Mouse (Mus musculus) embryonic facial prominence, embryonic 13.5 days (tissue): ENCODE data around the gene Zkscan3. TPM values are rescaled to one million over a fixed set of nuclear protein-coding genes. Genes with fewer than 3 reads are reported as not detected.

Source experiments
- ATAC-seq: fragments of 200-750 bp; cut with Nextera tagmentation; 2 replicates; pipeline ENCODE4 v1.8.0; 2017; ENCODE audit warnings: low read depth; ENCODE audit not compliant: insufficient number of reproducible peaks, insufficient read depth, low FRiP score, low TSS enrichment
- H3K27ac ChIP-seq: fragments of 300-500 bp; sonication (generic); 2 replicates; pipeline ENCODE4 v1.5.1; 2015; ENCODE audit warnings: moderate library complexity, mild to moderate bottlenecking, inconsistent platforms
- H3K27me3 ChIP-seq: fragments of 300-500 bp; sonication (generic); 2 replicates; pipeline ENCODE4 v1.6.1; 2015; ENCODE audit warnings: mild to moderate bottlenecking, inconsistent platforms
- H3K36me3 ChIP-seq: fragments of 300-500 bp; sonication (generic); 2 replicates; pipeline ENCODE4 v1.6.1; 2015; ENCODE audit warnings: mild to moderate bottlenecking, inconsistent platforms
- H3K4me1 ChIP-seq: fragments of 300-500 bp; sonication (generic); 2 replicates; pipeline ENCODE4 v1.6.1; 2015; ENCODE audit warnings: inconsistent platforms
- H3K4me2 ChIP-seq: fragments of 300-500 bp; sonication (generic); 2 replicates; pipeline ENCODE4 v1.6.1; 2015; ENCODE audit warnings: moderate library complexity, mild to moderate bottlenecking, inconsistent platforms
- H3K4me3 ChIP-seq: fragments of 300-500 bp; sonication (generic); 2 replicates; pipeline ENCODE4 v1.5.1; 2015; ENCODE audit warnings: mild to moderate bottlenecking, inconsistent platforms
- H3K9ac ChIP-seq: fragments of 300-500 bp; sonication (generic); 2 replicates; pipeline ENCODE4 v1.6.1; 2015; ENCODE audit warnings: mild to moderate bottlenecking, inconsistent platforms
- H3K9me3 ChIP-seq: fragments of 300-500 bp; sonication (generic); 2 replicates; pipeline ENCODE4 v1.6.1; 2016; ENCODE audit warnings: inconsistent platforms
- WGBS: fragments of 180-500 bp; shearing (Covaris S2); methylation state at CpG from one replicate; pipeline ENCODE4 v1.1.7; 2015; ENCODE audit warnings: mixed read lengths; 5-methylcytosine and 5-hydroxymethylcytosine counted together
- polyA plus RNA-seq: library from polyadenylated mRNA; unstranded; fragments of >200 nt; fragmentation: Nextera tagmentation; extraction: Ambion mirVana; gene quantifications from 2 replicates; pipeline ENCODE4 v1.2.1, GENCODE M21; 2015

Gene Zkscan3
- polyA plus RNA-seq, result 103 and 108 TPM in 2 replicates

- Histone ChIP-seq H3K4me3 (peak within 1 kb of the TSS; percentile 83), H3K27ac (peak within 1 kb of the TSS; percentile 63), H3K4me1 (peaks cover 10% of the 10 kb centered on the region), H3K4me2 (peak within 1 kb of the TSS; percentile 64), H3K27me3 (no peaks in the 10 kb centered on the region), H3K9me3 (no peaks in the 10 kb centered on the region), H3K9ac (peak within 1 kb of the TSS; percentile 94), H3K36me3 (peaks cover 12% of the 10 kb centered on the region)
- peak; percentile 91 for ATAC-seq
- WGBS, result under 1% methylated on average over 35 of the region's 35 CpGs
Observed at GRCm38 (mm10) chr13:21402287-21402846, at the start of gene Zkscan3. Gene Zkscan3, minus strand, starts transcription at chr13:21402755.

GRCm38 (mm10) chr13:21447856-21448614 lies 45.5 kb upstream of the Zkscan3 start:
- Histone ChIP-seq H3K4me2 (no peak overlapping the region), H3K4me1 (peaks cover 11% of the 10 kb centered on the region; the same call in 1 of the 2 replicates), H3K27me3 (no peaks in the 10 kb centered on the region), H3K9me3 (no peaks in the 10 kb centered on the region), H3K36me3 (peaks cover 65% of the 10 kb centered on the region), H3K4me3 (no peak overlapping the region), H3K27ac (no peak overlapping the region), H3K9ac (no peak overlapping the region)
- ATAC-seq, result no peak
- WGBS, result 75% methylated on average over 16 of the region's 16 CpGs

GRCm38 (mm10) chr13:21446796-21447195 lies 44.2 kb upstream of the Zkscan3 start:
- no peaks in the 10 kb centered on the region for H3K27me3 ChIP-seq
- WGBS, result 92% methylated on average over 9 of the region's 9 CpGs

DNA sequence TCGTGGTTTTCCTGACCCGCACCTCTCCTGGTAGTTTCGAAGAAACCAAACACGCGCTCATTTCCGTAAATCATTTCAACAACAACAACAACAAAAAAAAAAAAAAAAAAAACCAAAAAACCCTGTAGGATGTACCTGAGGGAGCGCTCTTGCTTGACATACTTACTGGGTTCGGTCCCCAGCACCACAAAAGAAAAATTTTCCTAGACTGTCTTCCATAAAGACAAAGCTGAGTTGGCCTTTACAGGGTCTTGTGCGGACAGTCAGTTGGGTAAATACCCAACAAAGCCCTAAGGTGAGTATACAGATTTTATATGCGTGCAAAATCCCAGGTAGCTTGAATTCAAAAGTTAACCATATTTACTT lies 38.6 kb upstream of the Zkscan3 start:
- Histone ChIP-seq H3K4me3 (peak overlapping the region; percentile 61), H3K27me3 (no peaks in the 10 kb centered on the region), H3K9me3 (no peaks in the 10 kb centered on the region), H3K27ac (peak overlapping the region; percentile 80), H3K9ac (peak overlapping the region; percentile 80), H3K4me2 (peak overlapping the region; percentile 74), H3K4me1 (0 out of 2 replicates have a peak, but pooled peaks cover 4% of the 10 kb centered on the region), H3K36me3 (peaks cover 33% of the 10 kb centered on the region)
- no peak for ATAC-seq
- 16% methylated on average over 10 of the region's 10 CpGs for WGBS

More at GRCm38 (mm10) chr13:21446796-21447195, 44.2 kb upstream of the Zkscan3 start:
- H3K4me2 ChIP-seq, result no peak overlapping the region
- H3K36me3 ChIP-seq, result peaks cover 68% of the 10 kb centered on the region
- no peaks in the 10 kb centered on the region for H3K9me3 ChIP-seq
- ATAC-seq, result no peak
- H3K27ac ChIP-seq, result no peak overlapping the region
- H3K4me1 ChIP-seq, result 0 out of 2 replicates have a peak, but pooled peaks cover under 1% of the 10 kb centered on the region
- H3K9ac ChIP-seq, result no peak overlapping the region
- H3K4me3 ChIP-seq, result no peak overlapping the region

DNA sequence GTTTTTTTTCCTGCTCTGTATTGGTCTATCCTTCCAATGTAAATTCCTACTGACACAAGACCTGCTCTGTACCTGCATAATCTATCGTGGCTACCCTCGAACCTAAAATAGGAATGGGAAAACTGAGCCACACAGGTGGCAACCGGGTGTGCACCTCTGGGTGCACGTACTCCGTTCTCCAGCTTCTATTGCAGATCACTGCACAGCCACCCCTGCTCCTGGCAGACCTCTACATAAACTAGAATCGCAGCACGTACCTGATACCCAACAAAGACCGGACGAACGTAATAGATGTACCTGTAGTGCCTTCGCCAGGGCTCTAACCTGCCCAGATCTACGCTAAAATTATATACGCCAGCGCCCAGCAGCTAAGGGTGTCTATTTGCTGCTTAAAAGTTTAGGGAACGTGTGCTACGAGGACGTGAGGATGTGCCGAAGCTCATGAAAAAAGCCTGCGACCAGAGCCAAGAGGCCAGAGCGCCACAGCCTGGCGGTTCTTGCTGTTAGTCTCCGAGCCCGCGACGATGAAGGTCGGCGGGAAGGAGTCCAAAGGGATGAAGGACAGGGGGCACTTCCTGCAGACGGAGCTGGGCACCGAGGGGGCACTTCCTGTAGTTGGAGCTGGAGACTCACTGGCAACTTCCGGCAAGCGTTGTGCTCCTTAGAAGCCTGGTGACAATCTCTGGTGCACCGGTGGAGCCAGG lies 38.1 kb upstream of the Zkscan3 start, which contains the start of gene Pgbd1:
TSS of gene Pgbd1 (minus strand) at position 556 of the 704 bp plus-strand sequence.
- Histone ChIP-seq H3K4me3 (peak within 1 kb of the TSS; percentile 61), H3K4me2 (peak within 1 kb of the TSS; percentile 74), H3K27ac (peak within 1 kb of the TSS; percentile 80), H3K9me3 (no peaks in the 10 kb centered on the region), H3K4me1 (0 out of 2 replicates have a peak, but pooled peaks cover 4% of the 10 kb centered on the region), H3K27me3 (no peaks in the 10 kb centered on the region), H3K36me3 (peaks cover 29% of the 10 kb centered on the region), H3K9ac (peak within 1 kb of the TSS; percentile 80)
- WGBS, result under 1% methylated on average over 32 of the region's 32 CpGs
- ATAC-seq, result peak; percentile 62

DNA sequence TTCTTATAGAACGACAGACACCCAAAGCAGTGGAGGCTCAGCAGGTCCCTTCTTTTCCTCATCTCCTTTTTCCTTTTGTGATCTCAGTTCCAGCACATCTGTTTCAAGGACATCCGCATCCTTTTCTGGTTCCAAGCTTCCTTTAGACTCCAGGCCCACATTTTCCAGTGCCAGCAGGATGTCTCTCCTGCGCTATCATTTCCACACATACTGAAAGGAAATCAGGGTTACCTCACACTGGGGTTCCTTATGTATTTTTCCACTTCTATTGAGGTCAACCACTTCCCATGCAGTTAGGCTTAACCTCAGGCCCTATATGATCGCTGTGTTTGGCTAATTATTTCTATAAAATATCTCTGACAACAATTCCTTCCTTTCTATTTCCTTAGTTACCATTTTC lies 32.9 kb upstream of the Zkscan3 start:
- H3K27ac ChIP-seq, result no peak overlapping the region
- no peaks in the 10 kb centered on the region for H3K9me3 ChIP-seq
- no peak overlapping the region for H3K4me3 ChIP-seq
- H3K27me3 ChIP-seq, result no peaks in the 10 kb centered on the region
- ATAC-seq, result no peak
- 91% methylated on average over 4 of the region's 4 CpGs for WGBS
- H3K4me2 ChIP-seq, result no peak overlapping the region
- H3K36me3 ChIP-seq, result no peaks in the 10 kb centered on the region
- H3K4me1 ChIP-seq, result no peaks in the 10 kb centered on the region
- H3K9ac ChIP-seq, result no peak overlapping the region

DNA sequence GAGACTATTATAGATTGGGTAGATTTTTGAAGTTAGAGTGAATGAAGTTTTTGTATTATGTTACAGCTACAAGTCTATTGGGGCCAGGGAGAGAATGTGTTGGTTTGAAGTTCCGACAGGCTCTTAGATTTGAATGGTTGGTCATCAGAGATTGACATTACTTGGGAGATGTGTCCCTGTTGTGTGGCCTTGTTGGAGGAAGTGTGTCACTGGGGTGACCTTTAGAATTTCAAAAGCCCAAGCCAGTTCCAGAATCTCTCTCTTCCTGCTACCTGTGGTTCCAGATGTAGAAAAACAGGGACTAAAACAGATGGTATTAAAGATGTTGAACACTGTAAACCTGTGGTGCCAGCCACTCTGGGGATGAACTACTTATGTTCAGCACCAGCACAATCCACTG lies 25.1 kb upstream of the Zkscan3 start:
- 98% methylated on average over 1 of the region's 1 CpGs for WGBS
- Histone ChIP-seq H3K9me3 (no peaks in the 10 kb centered on the region), H3K4me3 (no peak overlapping the region), H3K9ac (no peak overlapping the region), H3K27me3 (no peaks in the 10 kb centered on the region), H3K36me3 (no peaks in the 10 kb centered on the region), H3K4me1 (no peaks in the 10 kb centered on the region), H3K4me2 (no peak overlapping the region), H3K27ac (no peak overlapping the region)
- no peak for ATAC-seq

GRCm38 (mm10) chr13:21423301-21423700 lies 20.7 kb upstream of the Zkscan3 start:
- Histone ChIP-seq H3K27me3 (no peaks in the 10 kb centered on the region), H3K27ac (no peak overlapping the region), H3K9me3 (no peaks in the 10 kb centered on the region), H3K36me3 (no peaks in the 10 kb centered on the region), H3K9ac (no peak overlapping the region), H3K4me2 (no peak overlapping the region), H3K4me1 (no peaks in the 10 kb centered on the region), H3K4me3 (no peak overlapping the region)
- 65% methylated on average over 5 of the region's 5 CpGs for WGBS
- ATAC-seq, result no peak

DNA sequence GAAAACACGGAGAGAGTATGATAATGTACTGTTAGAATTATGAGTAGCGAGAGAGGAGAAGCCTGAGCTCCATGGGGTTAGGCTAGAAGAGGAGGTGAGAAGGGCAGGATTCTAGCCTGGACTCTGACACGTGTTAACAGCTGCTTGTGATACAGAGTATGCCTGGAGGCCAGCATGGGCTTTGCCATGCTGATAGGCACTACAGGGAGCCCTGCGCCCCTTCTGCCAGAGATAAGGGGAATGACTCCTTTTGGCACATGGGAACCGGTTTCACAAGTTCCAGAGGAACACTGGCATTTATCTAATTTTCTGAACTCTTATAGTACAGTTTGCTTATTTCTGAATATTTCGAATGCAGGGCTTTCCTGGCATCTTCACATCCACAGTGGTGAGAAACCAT lies 16.3 kb upstream of the Zkscan3 start:
- Histone ChIP-seq H3K4me2 (no peak overlapping the region), H3K4me1 (no peaks in the 10 kb centered on the region), H3K9me3 (no peaks in the 10 kb centered on the region), H3K27ac (no peak overlapping the region), H3K4me3 (no peak overlapping the region), H3K9ac (no peak overlapping the region), H3K27me3 (no peaks in the 10 kb centered on the region), H3K36me3 (no peaks in the 10 kb centered on the region)
- 64% methylated on average over 6 of the region's 6 CpGs for WGBS
- ATAC-seq, result no peak

DNA sequence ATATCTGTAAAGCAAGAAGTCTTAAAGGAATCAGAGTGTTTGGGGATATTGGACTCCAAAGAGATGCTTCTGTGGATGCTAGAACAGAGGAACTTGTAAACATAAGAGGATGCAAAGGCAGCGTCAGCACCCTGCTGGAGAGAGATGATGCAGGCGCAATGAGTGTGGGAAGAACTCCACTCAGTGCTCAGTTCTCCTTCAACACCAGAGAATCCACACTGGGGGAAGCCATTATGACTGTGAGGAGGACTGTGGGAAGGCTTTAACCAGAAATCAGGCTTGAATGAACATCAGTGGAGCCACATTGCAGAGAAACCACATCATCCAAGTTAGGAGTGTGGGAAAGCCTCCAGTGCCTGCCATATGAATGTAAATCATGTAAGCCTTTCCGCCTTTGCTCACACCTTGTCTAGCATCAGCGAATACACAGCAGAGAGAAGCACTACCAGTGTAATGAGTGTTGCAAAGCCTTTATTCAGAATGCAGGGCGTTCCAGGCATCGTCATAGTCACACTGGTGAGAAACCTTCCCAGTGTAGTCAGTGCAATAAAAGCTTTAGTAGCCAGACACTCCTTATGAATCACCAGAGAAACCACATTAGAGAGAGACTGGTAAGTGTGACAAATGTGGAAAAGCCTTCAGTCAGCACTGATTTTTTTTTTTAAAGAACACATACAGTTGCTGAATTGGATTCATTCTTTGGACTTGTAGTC lies 14.9 kb upstream of the Zkscan3 start:
- Histone ChIP-seq H3K9me3 (no peaks in the 10 kb centered on the region), H3K27ac (no peak overlapping the region), H3K9ac (no peak overlapping the region), H3K27me3 (no peaks in the 10 kb centered on the region), H3K4me1 (no peaks in the 10 kb centered on the region), H3K4me3 (no peak overlapping the region), H3K4me2 (no peak overlapping the region), H3K36me3 (no peaks in the 10 kb centered on the region)
- WGBS, result 76% methylated on average over 6 of the region's 6 CpGs
- ATAC-seq, result no peak

GRCm38 (mm10) chr13:21415750-21416149 lies 13.2 kb upstream of the Zkscan3 start:
- no peak for ATAC-seq
- no peaks in the 10 kb centered on the region for H3K27me3 ChIP-seq
- H3K4me3 ChIP-seq, result no peak overlapping the region
- H3K27ac ChIP-seq, result no peak overlapping the region
- H3K4me2 ChIP-seq, result no peak overlapping the region
- no peaks in the 10 kb centered on the region for H3K36me3 ChIP-seq
- 73% methylated on average over 2 of the region's 2 CpGs for WGBS
- H3K9me3 ChIP-seq, result no peaks in the 10 kb centered on the region
- no peaks in the 10 kb centered on the region for H3K4me1 ChIP-seq
- no peak overlapping the region for H3K9ac ChIP-seq
